ENCODE assay signal across 9 mouse cellular contexts in genomic region chr17:66755191-66755654, GRCm38 (mm10).
DNase-seq lines count a peak whose midpoint lies in the region; ATAC-seq and TF ChIP-seq lines count a peak whose summit lies in the region.
"Had no signal": no experiment of that assay in that cellular context is flagged by ENCODE, and none has a peak within 500 bp of the region (broad histone marks: within the 10 kb centered on the region; RNA-seq: fewer than 3 reads in every experiment).

No protein-coding gene starts in this region.

- H3K27ac ChIP-seq in embryonic fibroblast, embryonic 13.5 days (ENCODE audit: insufficient read depth, low read length), result no peak overlapping the region
- 0 out of 2 replicates have a peak overlapping the region, but pooled peaks have one; percentile 7 for H3K27ac ChIP-seq in hindbrain, embryonic 11.5 days (ENCODE audit: low read depth, low read length)

- no peak overlapping the region for H3K4me3 ChIP-seq in E14TG2a.4 (replicated peaks; ENCODE audit: low read length)
- no peak overlapping the region for H3K4me3 ChIP-seq in embryonic fibroblast, embryonic 13.5 days (ENCODE audit: insufficient read depth, low read length)
- H3K4me3 ChIP-seq in hindbrain, embryonic 11.5 days (ENCODE audit: low read depth, low read length), result no peak overlapping the region
- H3K4me3 ChIP-seq: megakaryocyte, embryonic 14.5 days had no signal

- H3K9ac ChIP-seq in hindbrain, embryonic 11.5 days (ENCODE audit: low read depth, low read length), result no peak overlapping the region

- WGBS in hindbrain, embryonic 11.5 days, result 17% methylated on average over 3 of the region's 3 CpGs

- peak; percentile 65 for ATAC-seq in hindbrain, embryonic 11.5 days (ENCODE audit: low FRiP score)
- no peak for ATAC-seq in activated CD4-positive, CD25-positive, alpha-beta regulatory T cell, adult 4 months

- H3K9me3 ChIP-seq in E14TG2a.4 (ENCODE audit: low read length), result no peaks in the 10 kb centered on the region
- H3K9me3 ChIP-seq in hindbrain, embryonic 11.5 days (ENCODE audit: control insufficient read depth, low read length), result no peaks in the 10 kb centered on the region

- no peak overlapping the region for H3K4me2 ChIP-seq in hindbrain, embryonic 11.5 days (replicated peaks; ENCODE audit: low read depth, low read length)

- peak; percentile 52 for TF ChIP-seq CTCF in E14TG2a.4 (conservative IDR thresholded peaks at IDR 0.05; ENCODE audit: low read length)
- peak; percentile 25; the same call in 1 of the 2 replicates for TF ChIP-seq CTCF in embryonic fibroblast, embryonic 13.5 days (IDR thresholded peaks at IDR 0.05; ENCODE audit: borderline replicate concordance, insufficient read depth, low read length)

- H3K36me3 ChIP-seq in E14TG2a.4 (ENCODE audit: insufficient read depth, low read length), result no peaks in the 10 kb centered on the region
- no peaks in the 10 kb centered on the region for H3K36me3 ChIP-seq in hindbrain, embryonic 11.5 days (ENCODE audit: control insufficient read depth, insufficient read depth, low read length)

- H3K27me3 ChIP-seq in E14TG2a.4 (ENCODE audit: insufficient read depth, low read length), result no peaks in the 10 kb centered on the region
- no peaks in the 10 kb centered on the region for H3K27me3 ChIP-seq in hindbrain, embryonic 11.5 days (ENCODE audit: control insufficient read depth, insufficient read depth, low read length)
- H3K27me3 ChIP-seq: megakaryocyte, embryonic 14.5 days had no signal

- no peak for TF ChIP-seq POLR2A in embryonic fibroblast, embryonic 13.5 days (IDR thresholded peaks at IDR 0.05; ENCODE audit: low read depth, low read length)

- peak; percentile 13 for DNase-seq in adrenal gland, postnatal 25 days
- peak; percentile 81 for DNase-seq in hindbrain, embryonic 11.5 days (ENCODE audit: low spot score)
- peak; percentile 35 for DNase-seq in layer of hippocampus, adult 9-10 months (ENCODE audit: low spot score)
- DNase-seq in lung, postnatal 36 days, result peak; percentile 74
- peak; percentile 25 for DNase-seq in right cerebral cortex, postnatal 25 days

- H3K4me1 ChIP-seq in E14TG2a.4 (replicated peaks; ENCODE audit: low read depth, low read length), result no peaks in the 10 kb centered on the region
- peaks cover 7% of the 10 kb centered on the region for H3K4me1 ChIP-seq in embryonic fibroblast, embryonic 13.5 days (ENCODE audit: control insufficient read depth, insufficient read depth, low read length)
- no peaks in the 10 kb centered on the region for H3K4me1 ChIP-seq in hindbrain, embryonic 11.5 days (replicated peaks; ENCODE audit: control insufficient read depth, insufficient read depth, low read length)
- H3K4me1 ChIP-seq: megakaryocyte, embryonic 14.5 days had no signal

Comparison
In these comparisons a context has a peak if more than half of its experiments do, and no peak if none do; other contexts are left out.
1. DNase-seq: peak in every context shown above with its lines; median percentile 81 in hindbrain, embryonic 11.5 days; 74 in lung, postnatal 36 days; 35 in layer of hippocampus, adult 9-10 months; 25 in right cerebral cortex, postnatal 25 days; 13 in adrenal gland, postnatal 25 days.